Mouse (Mus musculus) kidney, adult 2 months (tissue): Measurements from ENCODE around the gene Ptma.

Experiments used
- CTCF ChIP-seq: fragments of 200-500 bp; conservative IDR thresholded peaks from 2 replicates; pipeline ENCODE4 v1.5.1; 2011; ENCODE audit warnings: low read depth, mild to moderate bottlenecking, control low read depth, low read length, moderate library complexity, mixed read lengths; ENCODE audit not compliant: insufficient read depth, insufficient read length
- POLR2A ChIP-seq: fragments of 200-500 bp; IDR thresholded peaks from one replicate; pipeline ENCODE4 v1.6.1; 2011; ENCODE audit warnings: low read depth, low read length, control low read depth

DNA sequence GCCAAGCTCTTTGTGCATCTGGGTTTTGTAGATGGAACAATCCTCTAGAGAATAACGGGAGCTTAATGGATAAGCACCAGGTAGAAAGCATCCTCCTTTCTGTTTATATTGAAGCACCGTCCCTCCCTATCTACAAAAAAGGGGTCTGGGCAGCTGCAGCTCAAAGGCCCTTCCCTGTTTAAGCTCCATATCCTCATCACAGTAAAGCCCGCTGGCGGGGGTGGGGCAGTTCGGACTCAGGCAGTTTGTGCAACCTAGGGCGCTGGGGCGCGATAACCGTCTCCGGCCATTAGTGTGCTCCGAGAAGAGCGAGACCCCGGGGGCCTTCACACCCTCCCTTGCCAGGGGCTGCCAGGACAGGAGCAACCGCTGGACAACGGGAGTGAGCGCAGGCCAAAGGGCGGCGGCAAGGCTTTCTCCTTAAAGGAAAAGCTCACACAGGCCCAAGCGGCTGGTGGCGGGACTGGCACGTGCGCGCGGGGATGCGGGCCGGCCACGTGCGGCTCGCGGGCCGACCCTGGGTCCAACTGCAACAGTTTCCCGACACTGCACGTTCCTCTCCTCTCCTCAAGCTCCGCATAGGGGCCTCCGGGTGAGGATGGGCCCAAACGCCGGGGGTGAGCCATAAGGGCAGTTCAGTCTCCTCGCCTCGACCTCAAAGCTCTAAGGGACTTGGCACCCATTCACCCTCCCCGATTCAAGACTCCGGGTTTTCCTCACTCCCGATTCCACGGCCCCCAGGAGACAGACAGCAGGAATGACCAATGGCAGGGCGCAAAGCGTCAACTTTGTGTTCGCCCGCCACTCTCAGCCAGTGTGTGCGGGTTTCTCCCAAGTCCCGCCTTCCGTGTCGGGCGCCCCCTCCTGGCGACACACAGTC is 1.7 kb upstream of the Ptma start:
- TF ChIP-seq CTCF (peak; percentile 87), POLR2A (peak; percentile 6)
